Mouse (Mus musculus) cerebellum, adult 2 months (tissue): ENCODE measurements around the gene Ksr2.

ENCODE experiments used
- CTCF ChIP-seq: fragments of 200-500 bp; IDR thresholded peaks from 2 replicates; pipeline ENCODE4 v1.5.1; 2011; ENCODE audit warnings: low read depth, mild to moderate bottlenecking, control low read depth, low read length, moderate library complexity, borderline replicate concordance; ENCODE audit not compliant: insufficient read depth
- POLR2A ChIP-seq: fragments of 200-500 bp; IDR thresholded peaks from 2 replicates; pipeline ENCODE4 v1.6.1; 2011; ENCODE audit warnings: low read length, control low read depth, borderline replicate concordance; ENCODE audit not compliant: insufficient read depth

- TF ChIP-seq POLR2A (no peak), CTCF (no peak)
Measured at GRCm38 (mm10) chr5:117659596-117659995, 245.8 kb downstream of the Ksr2 start.
